Mouse (Mus musculus) CD4-positive naive resting alpha-beta T cell, adult 57 days (primary cell): Measurements from ENCODE around the gene Msln. TPM values are rescaled to one million over a fixed set of nuclear protein-coding genes. Genes with fewer than 3 reads are reported as not detected.

ENCODE experiments used
- total RNA-seq: library from RNA; stranded (reverse); gene quantifications from one replicate; pipeline ENCODE4 v1.2.4, GENCODE M21; 2023

Gene Msln
- total RNA-seq = 2.0 TPM

DNA sequence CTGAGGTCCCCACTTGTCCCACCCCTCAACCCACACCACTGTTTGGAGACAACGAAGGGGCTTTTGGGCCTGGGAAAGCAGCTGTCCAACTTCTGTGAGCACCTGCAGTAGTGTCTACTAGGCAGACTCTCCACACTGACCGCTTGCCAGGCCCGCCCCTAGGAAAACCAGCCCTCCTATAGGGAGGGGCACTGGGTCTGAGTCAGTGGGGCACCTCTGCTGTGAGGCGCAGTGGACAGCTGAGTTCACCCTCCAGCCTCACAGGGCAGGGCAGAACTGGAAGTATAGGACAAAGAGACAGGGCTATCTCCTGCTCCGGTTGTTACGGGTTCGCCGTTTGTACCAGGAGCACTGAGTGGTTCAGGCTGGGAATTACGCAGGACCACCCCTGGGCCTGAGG is at the start of gene Msln:
TSS of gene Msln (minus strand) at position 138 of the 400 bp plus-strand sequence.

DNA sequence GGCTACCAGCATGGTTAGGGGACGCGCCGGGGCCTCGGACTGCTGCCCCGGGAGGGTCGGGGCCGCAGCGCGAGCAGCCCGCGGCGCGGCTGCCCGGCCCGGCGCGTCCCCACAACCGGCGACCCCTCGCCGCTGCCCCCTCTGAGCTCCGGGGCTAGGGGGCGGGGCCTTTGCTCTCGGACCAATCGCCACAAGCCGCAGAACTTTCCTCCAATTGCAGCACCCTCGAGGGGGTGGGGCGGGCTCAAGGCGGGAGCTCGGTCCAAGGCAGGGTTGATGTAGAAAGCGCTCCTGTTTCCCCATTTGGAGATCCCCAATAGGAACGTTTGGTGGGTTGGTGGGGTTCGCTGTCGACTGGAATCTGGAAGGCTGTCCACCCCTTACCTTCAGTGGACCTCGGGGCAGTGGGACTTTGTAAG is 42.8 kb upstream of the Msln start, which contains the start of gene Metrn:
TSS of gene Metrn (minus strand) at position 186 of the 419 bp plus-strand sequence.

DNA sequence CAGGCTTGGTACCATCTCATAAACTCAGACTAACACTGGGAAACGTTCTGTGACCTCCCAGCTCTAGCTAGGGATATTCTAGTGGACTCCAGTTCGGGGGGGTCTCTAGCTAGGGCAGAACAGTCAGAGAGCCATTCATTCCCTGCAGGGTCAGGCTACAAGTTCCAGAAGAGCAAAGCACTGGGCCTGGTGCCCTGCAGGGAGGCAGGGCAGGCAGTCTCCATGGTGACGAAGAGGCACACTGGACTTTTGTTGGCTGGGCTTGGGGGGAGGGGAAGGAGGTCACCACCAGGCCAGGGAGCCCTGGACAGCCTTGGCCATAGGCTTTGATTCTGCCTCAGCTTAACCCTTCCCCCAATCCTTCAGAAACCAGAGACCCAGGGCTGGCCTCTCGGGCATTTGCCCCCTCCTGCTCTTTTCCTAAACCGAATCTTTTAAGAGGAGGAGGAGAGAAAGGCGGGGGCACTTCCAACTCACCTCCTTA is 41.5 kb upstream of the Msln start, which contains the start of gene AC134908.4:
TSS of gene AC134908.4 (minus strand) at position 51 of the 484 bp plus-strand sequence.

DNA sequence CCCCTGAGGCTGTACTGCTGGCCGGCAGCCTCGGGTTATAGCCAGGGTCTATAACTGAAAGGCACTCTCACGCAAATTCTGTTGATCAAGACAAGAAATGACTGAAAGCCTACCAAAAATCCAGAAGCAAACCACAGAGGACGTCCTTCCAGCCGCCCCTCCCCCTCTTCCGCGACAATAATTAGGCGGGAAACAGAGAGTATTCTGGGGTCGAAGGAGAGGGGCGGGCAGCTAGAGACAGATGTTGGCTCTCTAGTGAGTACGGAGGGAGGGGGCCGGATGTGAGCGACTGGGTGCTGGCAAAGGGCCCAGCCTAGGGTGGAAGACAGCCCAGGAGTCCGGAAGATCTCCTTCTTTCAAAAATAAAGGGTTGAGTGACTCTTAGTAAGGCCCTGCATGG is 38.4 kb upstream of the Msln start, which contains the start of gene Fam173a:
TSS of gene Fam173a (minus strand) at position 287 of the 400 bp plus-strand sequence.

DNA sequence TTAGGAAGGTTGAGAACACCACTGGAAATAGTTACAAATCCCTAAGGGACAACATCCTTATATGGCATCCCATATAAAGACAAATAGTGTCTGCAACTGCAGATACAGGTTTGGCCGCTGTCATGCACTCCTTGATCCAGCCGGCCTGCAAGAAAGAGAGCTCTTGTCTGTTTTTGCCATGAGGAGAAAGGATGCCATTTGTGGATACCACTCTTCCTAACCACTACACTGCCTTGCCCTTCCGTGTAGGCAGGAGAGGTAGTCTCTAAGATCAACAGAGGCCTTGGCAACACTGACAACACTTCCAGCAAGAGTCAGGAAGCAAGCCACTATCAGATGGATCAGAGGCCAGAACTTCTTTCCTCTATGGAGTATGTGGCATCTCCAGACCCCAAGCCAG is 32.1 kb upstream of the Msln start, which contains the start of gene Ccdc78:
TSS of gene Ccdc78 (plus strand) at position 301 of the 400 bp plus-strand sequence.

DNA sequence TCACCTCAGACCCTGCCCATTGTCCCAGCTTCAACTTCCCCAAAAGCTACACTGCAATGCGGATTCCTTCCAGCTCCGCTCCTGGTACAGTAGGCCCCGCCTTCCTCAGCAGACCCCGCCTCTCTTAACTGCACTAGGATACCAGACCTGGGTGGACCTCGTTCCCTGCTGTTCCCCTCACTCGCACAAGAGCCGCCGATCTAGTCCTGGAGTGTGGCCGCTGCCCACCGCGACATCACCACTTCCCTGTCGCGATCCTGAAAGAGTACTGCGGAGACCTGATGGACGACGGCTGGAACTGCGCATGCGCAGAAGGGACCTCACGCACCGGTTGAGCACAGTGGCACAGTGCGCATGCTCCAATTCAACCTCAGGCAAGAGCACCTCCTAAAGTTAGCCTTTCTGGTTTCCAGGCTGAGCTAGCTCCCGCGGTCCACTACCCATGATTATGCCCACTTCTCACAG is 31.1 kb upstream of the Msln start, which contains the start of gene Haghl:
TSS of gene Haghl (minus strand) at position 393 of the 465 bp plus-strand sequence.

DNA sequence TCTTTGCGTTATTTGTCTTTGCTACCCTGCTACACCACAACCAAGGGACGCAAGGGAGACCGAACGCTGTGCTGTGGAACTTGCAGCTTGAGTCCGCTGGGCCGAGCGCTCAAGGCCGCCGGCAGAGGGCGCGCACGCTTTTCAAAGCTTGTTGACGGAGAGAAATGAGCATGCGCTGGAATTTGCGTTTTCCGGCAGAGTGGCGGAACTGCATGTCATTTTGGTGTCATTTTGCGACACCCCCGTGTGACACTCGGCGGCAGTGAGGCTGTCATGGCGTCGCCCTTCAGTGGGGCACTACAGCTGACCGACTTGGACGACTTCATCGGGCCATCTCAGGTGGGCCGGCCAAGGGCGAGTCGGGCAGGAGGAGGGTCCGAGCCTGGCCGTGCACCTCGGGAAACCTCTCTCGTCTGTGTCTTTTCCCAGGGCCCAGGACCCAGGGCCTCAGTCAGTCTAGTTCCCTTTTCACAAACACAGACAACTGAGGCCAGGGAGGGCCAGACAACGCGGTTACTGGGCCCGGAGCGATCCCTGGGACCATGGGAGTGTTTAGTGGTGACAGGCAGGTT is 19.5 kb upstream of the Msln start, which contains the start of gene Narfl:
TSS of gene Narfl (plus strand) at position 228 of the 572 bp plus-strand sequence.

DNA sequence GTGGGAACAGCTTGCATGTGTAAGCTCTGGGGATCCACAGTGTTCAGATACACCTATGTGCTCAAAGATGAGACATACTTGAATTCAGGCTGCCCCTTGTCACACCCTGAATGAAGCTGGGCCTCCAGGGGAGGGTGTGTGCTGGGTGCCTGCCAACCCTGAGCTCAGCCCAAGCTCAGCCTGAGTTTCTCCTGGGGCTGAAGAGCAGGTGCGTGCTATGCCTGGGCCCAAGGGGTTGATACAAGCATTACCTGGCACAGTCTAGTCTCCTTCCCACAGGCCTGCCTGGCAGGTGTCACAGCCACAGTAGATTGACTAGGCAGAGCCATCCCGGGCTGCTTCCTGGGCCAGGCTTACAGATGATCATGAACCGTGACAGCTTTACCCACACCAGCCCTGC is 18.4 kb downstream of the Msln start, which contains the start of gene Mslnl:
TSS of gene Mslnl (plus strand) at position 298 of the 400 bp plus-strand sequence.

DNA sequence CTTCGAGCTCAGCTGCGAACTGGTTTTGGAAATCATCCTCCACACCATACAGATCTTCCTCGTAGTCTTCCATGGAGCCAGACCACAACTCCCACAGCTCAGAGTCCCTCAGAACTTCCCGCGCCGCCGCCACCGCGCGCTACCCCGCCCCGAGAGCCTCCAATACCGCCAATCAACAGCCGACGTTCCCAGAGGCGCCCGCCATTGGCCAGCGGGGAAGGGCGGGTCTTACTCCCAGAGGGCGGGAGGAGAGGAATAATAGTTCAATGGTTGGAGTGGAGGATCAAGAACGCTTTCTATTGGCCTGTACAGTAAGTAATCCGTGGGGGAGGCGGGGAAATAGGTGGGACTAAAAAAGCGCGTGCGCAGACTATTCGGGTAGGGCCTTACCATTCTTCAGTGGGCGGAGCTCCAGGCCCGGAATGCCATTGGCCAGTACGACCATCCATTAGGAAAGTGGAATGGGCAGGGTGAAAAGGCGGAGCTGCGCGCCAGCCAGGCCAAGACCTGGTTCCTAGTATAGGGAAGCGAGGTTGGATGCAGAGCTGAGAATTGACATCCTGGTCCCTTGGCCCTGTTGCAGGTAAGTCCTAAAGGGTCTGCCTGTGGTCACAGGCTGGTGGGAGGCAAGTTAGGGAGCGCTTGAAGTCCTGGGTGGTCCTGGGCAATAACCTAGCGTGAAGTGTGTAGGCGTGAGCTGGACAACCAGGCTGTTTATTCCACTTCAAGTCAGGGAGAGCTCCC is 26.7 kb downstream of the Msln start, which contains the start of the genes Chtf18 and Rpusd1:
TSS of gene Chtf18 (minus strand) at position 155 of the 744 bp plus-strand sequence.
TSS of gene Rpusd1 (plus strand) at position 406 of the 744 bp plus-strand sequence.

DNA sequence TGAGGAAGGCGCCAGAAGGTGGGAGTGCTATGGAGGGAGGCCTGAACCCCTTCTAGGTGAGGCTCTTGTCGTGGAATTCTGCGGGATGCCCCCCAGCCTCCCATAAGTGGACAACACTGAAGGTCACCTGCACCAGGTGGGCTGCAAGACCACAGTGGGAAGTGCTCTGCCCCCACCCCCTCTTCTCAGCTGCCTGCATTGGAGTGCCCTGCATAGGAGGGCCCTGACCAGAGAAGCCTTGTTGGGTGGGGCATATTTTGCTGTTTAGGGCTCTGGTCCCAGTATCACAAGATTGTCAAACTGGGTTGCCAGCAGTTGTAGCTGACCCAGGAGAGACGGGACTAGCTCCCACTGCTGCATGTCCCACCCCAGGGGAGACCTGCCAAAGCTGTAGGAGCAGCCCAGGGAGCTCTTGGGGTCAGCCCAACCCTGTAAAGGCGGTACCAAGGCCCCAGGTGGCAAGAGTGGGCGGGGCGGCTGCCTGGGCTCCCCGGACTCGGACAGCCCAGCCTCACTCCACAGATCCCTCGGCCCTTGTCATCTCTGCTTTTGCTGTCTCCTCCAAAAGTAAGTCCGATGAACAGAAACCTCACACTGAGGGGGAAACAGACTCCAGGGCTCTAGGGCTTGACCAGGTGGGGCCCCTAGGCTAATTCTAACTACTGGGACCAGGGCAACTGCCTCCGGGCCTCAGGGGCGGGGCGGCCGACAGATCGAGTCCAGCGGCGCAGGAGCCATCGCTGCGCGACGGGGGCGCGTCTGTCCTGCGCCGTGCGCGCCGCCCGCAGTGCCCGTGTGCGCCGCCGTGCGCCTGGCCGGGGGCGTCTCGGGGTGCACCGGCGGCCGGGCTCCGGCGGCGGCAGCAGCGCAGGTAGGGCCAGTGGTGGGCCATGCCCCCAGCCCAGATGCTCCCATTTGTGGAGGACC is 37.2 kb downstream of the Msln start, which contains the start of gene Gng13:
TSS of gene Gng13 (plus strand) at position 461 of the 927 bp plus-strand sequence.

Other genes starting within 250 kb of the Msln start
- gene Sox8, start 183.7 kb downstream of the Msln start, total RNA-seq = 0.30 TPM
- 28.7 TPM for gene Lmf1, start 175.3 kb downstream of the Msln start, total RNA-seq
- not detected for gene Gng13, start 37.2 kb downstream of the Msln start, total RNA-seq
- gene Chtf18, start 27.0 kb downstream of the Msln start, total RNA-seq = 7.2 TPM
- 5.6 TPM for gene Rpusd1, start 26.7 kb downstream of the Msln start, total RNA-seq
- not detected for gene Mslnl, start 18.3 kb downstream of the Msln start, total RNA-seq
- 18.2 TPM for gene Narfl, start 19.4 kb upstream of the Msln start, total RNA-seq
- gene Haghl, start 31.3 kb upstream of the Msln start, total RNA-seq = 28.0 TPM
- gene Ccdc78, start 32.2 kb upstream of the Msln start, total RNA-seq = not detected
- 56.0 TPM for gene Fam173a, start 38.5 kb upstream of the Msln start, total RNA-seq
- not detected for gene AC134908.4, start 41.3 kb upstream of the Msln start, total RNA-seq
- 22.5 TPM for gene Metrn, start 42.8 kb upstream of the Msln start, total RNA-seq
- not detected for gene Fbxl16, start 54.7 kb upstream of the Msln start, total RNA-seq
- 19.9 TPM for gene Wdr24, start 69.2 kb upstream of the Msln start, total RNA-seq
- gene Jmjd8, start 74.5 kb upstream of the Msln start, total RNA-seq = 32.6 TPM
- 74.2 TPM for gene Stub1, start 79.0 kb upstream of the Msln start, total RNA-seq
- gene Rhbdl1, start 82.9 kb upstream of the Msln start, total RNA-seq = 11.7 TPM
- gene Gm20683, start 87.4 kb upstream of the Msln start, total RNA-seq = 11.6 TPM
- gene Rhot2, start 90.5 kb upstream of the Msln start, total RNA-seq = 77.4 TPM
- gene Wdr90, start 107.1 kb upstream of the Msln start, total RNA-seq = 28.6 TPM
- gene Mcrip2, start 114.4 kb upstream of the Msln start, total RNA-seq = 3.6 TPM
- 29.1 TPM for gene Mettl26, start 120.7 kb upstream of the Msln start, total RNA-seq
- 9.4 TPM for gene Wfikkn1, start 126.5 kb upstream of the Msln start, total RNA-seq
- gene Rab40c, start 165.3 kb upstream of the Msln start, total RNA-seq = 22.2 TPM
- 56.0 TPM for gene Pigq, start 190.6 kb upstream of the Msln start, total RNA-seq
- gene Nhlrc4, start 190.6 kb upstream of the Msln start, total RNA-seq = not detected
- gene A930017K11Rik, start 198.2 kb upstream of the Msln start, total RNA-seq = not detected
- 40.8 TPM for gene Capn15, start 231.4 kb upstream of the Msln start, total RNA-seq